Mouse (Mus musculus): ENCODE results near the gene Serpina10.

DNA sequence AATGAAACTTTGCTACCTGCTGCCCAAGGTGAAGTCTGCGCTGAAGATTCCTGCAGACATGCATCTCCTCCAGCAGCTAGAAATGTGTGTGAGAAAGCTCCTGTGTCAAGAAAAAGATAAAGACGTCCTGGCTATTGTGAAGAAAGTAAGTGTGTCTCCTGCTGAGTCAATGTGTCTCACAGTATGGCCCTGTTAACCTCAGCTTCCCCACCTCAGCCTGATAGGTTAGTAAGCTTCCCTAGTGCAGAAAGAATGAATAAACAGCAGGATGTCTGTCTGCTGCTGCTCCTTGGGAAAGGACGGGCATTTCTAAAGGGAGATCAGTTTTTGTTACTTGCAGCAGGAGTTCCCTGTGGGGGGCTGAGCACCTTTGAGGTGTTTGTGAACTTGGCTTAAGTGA is 30.9 kb downstream of the Serpina10 start:
- TF ChIP-seq POLR2A (IDR thresholded peaks at IDR 0.05; ENCODE audit: low read depth, low read length) (no peak), CHD1 (IDR thresholded peaks at IDR 0.05; ENCODE audit: low read depth, low read length) (no peak), MAFK (IDR thresholded peaks at IDR 0.05; ENCODE audit: insufficient replicate concordance, low read length) (no peak), MAX (IDR thresholded peaks at IDR 0.05; ENCODE audit: low read length) (no peak), EP300 (IDR thresholded peaks at IDR 0.05; ENCODE audit: low read length) (no peak), POLR2AphosphoS2 (IDR thresholded peaks at IDR 0.05; ENCODE audit: low read depth, low read length) (no peak)

Data from CH12.LX (cell line).